Mouse (Mus musculus): Measurements from ENCODE around the gene Mpnd. TPM values are rescaled to one million over a fixed set of nuclear protein-coding genes. Genes with fewer than 3 reads are reported as not detected.
"Not testable (repeated sequence)": the region's sequence is repeated elsewhere in the genome, so short reads cannot be mapped to it uniquely, and the experiment has no call there.

Gene Mpnd
- polyA plus RNA-seq, 1 experiment from 2014 or later: 209 TPM

- H3K4me1 ChIP-seq; H3K27ac ChIP-seq; ATAC-seq (ENCODE audit: low FRiP score); H3K4me2 ChIP-seq (replicated peaks); H3K9ac ChIP-seq; H3K27me3 ChIP-seq; H3K9me3 ChIP-seq (replicated peaks); H3K4me3 ChIP-seq: not testable (repeated sequence)
- WGBS: 85% methylated on average over 6 of the region's 6 CpGs
- peaks cover 93% of the 10 kb centered on the region for H3K36me3 ChIP-seq
Observed at GRCm38 (mm10) chr17:56065715-56066114, 60.2 kb downstream of the Mpnd start.

Other genes starting within 250 kb of the Mpnd start
- gene Zfp119a, start 126.8 kb upstream of the Mpnd start, polyA plus RNA-seq (2016; fragmentation: Nextera tagmentation; extraction: Ambion mirVana): 11.0 and 11.4 TPM in 2 replicates
- gene Zfp959, start 113.6 kb upstream of the Mpnd start, polyA plus RNA-seq (2016; fragmentation: Nextera tagmentation; extraction: Ambion mirVana): 13.0 and 15.1 TPM in 2 replicates
- gene Zfp119b, start 56.2 kb upstream of the Mpnd start, polyA plus RNA-seq (2016; fragmentation: Nextera tagmentation; extraction: Ambion mirVana): 6.2 and 6.3 TPM in 2 replicates
- 2.6 and 4.4 TPM in 2 replicates for gene Ebi3, start 53.1 kb upstream of the Mpnd start, polyA plus RNA-seq (2016; fragmentation: Nextera tagmentation; extraction: Ambion mirVana)
- gene Yju2, start 46.6 kb upstream of the Mpnd start, polyA plus RNA-seq (2016; fragmentation: Nextera tagmentation; extraction: Ambion mirVana): 24.1 and 26.7 TPM in 2 replicates
- gene Shd, start 35.2 kb upstream of the Mpnd start, polyA plus RNA-seq (2016; fragmentation: Nextera tagmentation; extraction: Ambion mirVana): 133 and 135 TPM in 2 replicates
- 96.4 and 103 TPM in 2 replicates for gene Fsd1, start 19.2 kb upstream of the Mpnd start, polyA plus RNA-seq (2016; fragmentation: Nextera tagmentation; extraction: Ambion mirVana)
- gene Stap2, start 127 bp upstream of the Mpnd start, polyA plus RNA-seq (2016; fragmentation: Nextera tagmentation; extraction: Ambion mirVana): 6.5 and 6.6 TPM in 2 replicates
- gene Sh3gl1, start 30.9 kb downstream of the Mpnd start, polyA plus RNA-seq (2016; fragmentation: Nextera tagmentation; extraction: Ambion mirVana): 141 and 144 TPM in 2 replicates
- 26.8 and 30.2 TPM in 2 replicates for gene Chaf1a, start 34.7 kb downstream of the Mpnd start, polyA plus RNA-seq (2016; fragmentation: Nextera tagmentation; extraction: Ambion mirVana)
- gene Ubxn6, start 69.3 kb downstream of the Mpnd start, polyA plus RNA-seq (2016; fragmentation: Nextera tagmentation; extraction: Ambion mirVana): 62.4 and 64.5 TPM in 2 replicates
- 167 and 177 TPM in 2 replicates for gene Hdgfl2, start 73.9 kb downstream of the Mpnd start, polyA plus RNA-seq (2016; fragmentation: Nextera tagmentation; extraction: Ambion mirVana)
- 0.06 and 0.09 TPM in 2 replicates for gene Plin4, start 104.1 kb downstream of the Mpnd start, polyA plus RNA-seq (2016; fragmentation: Nextera tagmentation; extraction: Ambion mirVana)
- gene Plin5, start 111.9 kb downstream of the Mpnd start, polyA plus RNA-seq (2016; fragmentation: Nextera tagmentation; extraction: Ambion mirVana): 0.42 and 0.62 TPM in 2 replicates
- 0.25 and 0.27 TPM in 2 replicates for gene Lrg1, start 116.3 kb downstream of the Mpnd start, polyA plus RNA-seq (2016; fragmentation: Nextera tagmentation; extraction: Ambion mirVana)
- gene Sema6b, start 134.6 kb downstream of the Mpnd start, polyA plus RNA-seq (2016; fragmentation: Nextera tagmentation; extraction: Ambion mirVana): 9.6 and 11.2 TPM in 2 replicates
- 8.4 and 8.9 TPM in 2 replicates for gene Tnfaip8l1, start 156.8 kb downstream of the Mpnd start, polyA plus RNA-seq (2016; fragmentation: Nextera tagmentation; extraction: Ambion mirVana)
- gene Mydgf, start 178.2 kb downstream of the Mpnd start, polyA plus RNA-seq (2016; fragmentation: Nextera tagmentation; extraction: Ambion mirVana): 59.2 and 63.0 TPM in 2 replicates
- 38.7 and 39.2 TPM in 2 replicates for gene Dpp9, start 213.2 kb downstream of the Mpnd start, polyA plus RNA-seq (2016; fragmentation: Nextera tagmentation; extraction: Ambion mirVana)